Mouse (Mus musculus) heart, postnatal 4 days (tissue): Measurements from ENCODE around the gene Gm11042. TPM values are rescaled to one million over a fixed set of nuclear protein-coding genes. Genes with fewer than 3 reads are reported as not detected.

ENCODE experiments used
- DNase-seq: peaks from one replicate; pipeline ENCODE4 v3.0.0; 2021
- total RNA-seq, 2 experiments: library from RNA; stranded (reverse); gene quantifications; 2 replicates each; pipeline ENCODE4 v1.2.3; 2021

Gene Gm11042
- total RNA-seq, 2 experiments from 2014 or later, result not detected

GRCm38 (mm10) chr12:74284020-74284684 is 32.0 kb downstream of the Gm11042 start:
- peak; percentile 89 for DNase-seq

GRCm38 (mm10) chr12:74282846-74283245 is 33.3 kb downstream of the Gm11042 start:
- no peak for DNase-seq

GRCm38 (mm10) chr12:74281403-74281802 is 34.8 kb downstream of the Gm11042 start:
- no peak for DNase-seq

- DNase-seq, result no peak
Measured at GRCm38 (mm10) chr12:74277265-74277664, 38.9 kb downstream of the Gm11042 start.

- DNase-seq, result no peak
Measured at GRCm38 (mm10) chr12:74272545-74272944, 43.6 kb downstream of the Gm11042 start.

GRCm38 (mm10) chr12:74268644-74269285 is 47.4 kb downstream of the Gm11042 start:
- DNase-seq, result no peak

GRCm38 (mm10) chr12:74267049-74267448 is 49.1 kb downstream of the Gm11042 start:
- no peak for DNase-seq
